Mouse (Mus musculus) heart, adult 2 months (tissue): ENCODE results near the gene Tut1.

Experiments
- CTCF ChIP-seq: fragments of 200-600 bp; IDR thresholded peaks from 2 replicates; pipeline ENCODE4 v1.8.1; 2022; ENCODE audit warnings: antibody characterized with exemption, mild to moderate bottlenecking, moderate library complexity
- POLR2A ChIP-seq: fragments of 200-500 bp; IDR thresholded peaks from 2 replicates; pipeline ENCODE4 v1.6.1; 2011; ENCODE audit warnings: mild to moderate bottlenecking, low read depth, low read length, control low read depth; ENCODE audit not compliant: insufficient read depth

- TF ChIP-seq CTCF (no peak), POLR2A (no peak)
These were observed 8.4 kb upstream of the Tut1 start for GRCm38 (mm10) chr19:8945251-8945650.
